Mouse (Mus musculus) heart, adult 8-10 months (tissue): ENCODE data around the gene Ddx51. TPM values are rescaled to one million over a fixed set of nuclear protein-coding genes. Genes with fewer than 3 reads are reported as not detected.

Source experiments
- DNase-seq: peaks from one replicate; pipeline ENCODE4 v3.0.0; 2022; ENCODE audit warnings: low spot score
- microRNA-seq: library from miRNA; unstranded; fragments of <30 nt; microRNA quantifications from one replicate; pipeline ENCODE4 v1.2.0, GENCODE M21; 2022
- total RNA-seq, 4 experiments: library from RNA; stranded (reverse); gene quantifications; 2 replicates each; pipeline ENCODE4 v1.2.4; 2022

The Ddx51 gene
- total RNA-seq, 4 experiments from 2014 or later, result 9.1 to 11.4 (median 10.9) TPM

DNA sequence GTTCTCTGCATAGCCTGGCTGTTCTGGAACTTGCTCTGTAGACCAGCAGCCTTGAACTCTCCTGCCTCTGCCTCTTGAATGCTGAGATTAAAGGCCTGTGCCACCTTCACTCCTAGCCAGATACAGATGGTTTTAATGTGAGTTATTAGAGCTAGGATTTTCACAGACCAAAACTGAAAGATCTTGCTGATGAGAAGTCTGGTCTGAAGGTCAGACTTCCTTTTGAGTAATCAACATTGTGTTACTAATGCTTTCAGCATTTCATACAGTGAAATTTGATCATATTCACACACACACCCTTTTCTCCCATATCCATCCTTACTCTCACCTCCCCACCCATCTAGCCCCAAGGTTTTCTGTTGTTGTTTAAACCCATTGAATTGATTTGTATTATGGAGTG, 6.4 kb downstream of the Ddx51 start:
- DNase-seq, result no peak

DNA sequence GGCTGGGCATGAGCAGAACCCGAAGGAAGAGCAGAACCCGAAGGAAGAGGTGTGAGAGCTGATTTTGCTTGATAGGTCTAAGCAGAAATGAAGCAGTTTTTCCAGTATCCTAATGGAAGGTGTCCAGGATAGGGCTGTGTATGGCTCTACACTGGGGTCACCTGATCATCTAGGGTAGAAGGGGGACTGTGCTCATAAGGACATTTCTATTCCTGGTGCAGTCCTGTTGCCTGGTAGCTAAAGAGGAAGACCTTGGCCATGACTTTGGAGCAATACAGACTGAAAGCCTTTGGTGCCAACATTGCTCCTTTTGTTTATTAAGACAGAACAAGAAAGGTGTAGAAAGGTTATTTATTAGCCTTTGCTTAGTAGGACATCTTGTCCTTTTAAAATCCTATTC, 10.8 kb downstream of the Ddx51 start:
- peak; percentile 16 for DNase-seq

GRCm38 (mm10) chr5:110664750-110665269, 11.6 kb downstream of the Ddx51 start:
- no peak for DNase-seq

DNA sequence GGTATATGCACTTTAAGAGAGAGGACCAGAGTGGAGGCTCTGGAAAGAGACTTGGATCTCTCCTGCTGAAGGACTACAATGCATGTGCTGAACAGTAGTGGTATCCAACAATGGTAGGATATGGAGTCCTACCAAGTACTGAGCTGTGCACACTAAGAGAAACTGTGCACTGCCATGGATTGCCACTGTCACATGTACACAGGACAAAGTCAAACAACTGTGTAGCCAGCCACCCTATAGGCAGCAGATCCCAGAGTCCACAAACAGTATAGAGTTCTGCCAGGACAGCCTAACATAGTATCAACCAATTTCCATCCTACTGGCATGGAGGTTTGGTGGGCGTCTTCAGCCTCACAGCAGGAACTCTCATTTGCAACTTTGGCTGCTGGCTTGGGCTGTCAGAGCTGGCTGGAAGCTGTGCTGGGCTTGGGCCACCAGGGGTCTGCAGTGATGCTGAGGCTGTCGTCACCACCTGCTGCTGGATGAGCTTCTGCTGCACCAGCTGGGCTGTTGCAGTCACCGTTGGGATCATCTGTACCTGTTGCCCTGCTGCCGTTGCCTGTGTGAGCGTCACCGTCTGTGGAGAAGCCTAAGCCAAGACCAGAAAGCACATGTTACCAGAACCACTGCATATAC, 12.4 kb downstream of the Ddx51 start:
- no peak for DNase-seq

GRCm38 (mm10) chr5:110682041-110682440, 28.8 kb downstream of the Ddx51 start:
- no peak for DNase-seq

GRCm38 (mm10) chr5:110698617-110699016, 45.4 kb downstream of the Ddx51 start:
- no peak for DNase-seq

DNA sequence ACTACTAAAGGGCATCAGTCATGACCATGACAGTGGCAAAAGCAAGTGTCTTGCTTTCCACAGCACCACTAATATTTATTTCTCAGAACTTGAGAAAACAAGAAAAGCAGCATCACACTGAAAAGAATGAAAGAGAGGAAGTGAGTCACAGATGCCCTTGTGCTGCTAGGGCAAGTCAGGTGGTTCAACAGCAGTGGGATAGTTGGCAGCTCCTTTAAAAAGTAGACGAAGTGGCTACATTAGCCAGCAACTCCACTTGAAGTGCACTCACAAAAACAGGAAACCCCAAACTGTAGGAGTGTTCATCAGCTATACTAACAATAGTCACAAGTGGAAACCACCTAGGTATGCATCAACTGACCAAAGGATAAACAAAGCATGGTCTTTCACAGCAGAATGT, 50.8 kb downstream of the Ddx51 start:
- DNase-seq, result no peak

GRCm38 (mm10) chr5:110709256-110709655, 56.0 kb downstream of the Ddx51 start:
- DNase-seq, result no peak

Small RNA genes within 50 kb of the gene (microRNA-seq; reads per million reads assigned to microRNA genes)
- gene Mir7026, result not detected

Other genes with a start within 250 kb of the Ddx51 start
- gene Fbrsl1, start 204.9 kb upstream of the Ddx51 start, total RNA-seq, result 10 to 100 TPM; 44.1 to 53.9 (median 46.1) TPM
- gene Galnt9, start 109.1 kb upstream of the Ddx51 start, total RNA-seq, result not detected
- 10 to 100 TPM; 12.7 to 13.9 (median 13.6) TPM for gene Noc4l, start within 50 bp of the Ddx51 start, total RNA-seq
- 10 to 100 TPM; 33.2 to 37.3 (median 34.8) TPM for gene Ep400, start 117.3 kb downstream of the Ddx51 start, total RNA-seq
- gene Pus1, start 127.2 kb downstream of the Ddx51 start, total RNA-seq, result 10 to 100 TPM; 16.0 to 24.6 (median 21.3) TPM
- 10 to 100 TPM; 63.1 to 99.8 (median 73.6) TPM for gene Ulk1, start 156.6 kb downstream of the Ddx51 start, total RNA-seq
- 10 to 100 TPM; 17.6 to 21.4 (median 20.4) TPM for gene Hscb, start 186.3 kb downstream of the Ddx51 start, total RNA-seq
- gene Chek2, start 186.5 kb downstream of the Ddx51 start, total RNA-seq, result 1 to 10 TPM; 2.0 to 3.2 (median 2.4) TPM
- gene Ttc28, start 226.4 kb downstream of the Ddx51 start, total RNA-seq, result 10 to 100 TPM; 11.0 to 17.2 (median 12.3) TPM